Mouse (Mus musculus): ENCODE measurements around the gene Ahnak.

Ahnak gene

DNA sequence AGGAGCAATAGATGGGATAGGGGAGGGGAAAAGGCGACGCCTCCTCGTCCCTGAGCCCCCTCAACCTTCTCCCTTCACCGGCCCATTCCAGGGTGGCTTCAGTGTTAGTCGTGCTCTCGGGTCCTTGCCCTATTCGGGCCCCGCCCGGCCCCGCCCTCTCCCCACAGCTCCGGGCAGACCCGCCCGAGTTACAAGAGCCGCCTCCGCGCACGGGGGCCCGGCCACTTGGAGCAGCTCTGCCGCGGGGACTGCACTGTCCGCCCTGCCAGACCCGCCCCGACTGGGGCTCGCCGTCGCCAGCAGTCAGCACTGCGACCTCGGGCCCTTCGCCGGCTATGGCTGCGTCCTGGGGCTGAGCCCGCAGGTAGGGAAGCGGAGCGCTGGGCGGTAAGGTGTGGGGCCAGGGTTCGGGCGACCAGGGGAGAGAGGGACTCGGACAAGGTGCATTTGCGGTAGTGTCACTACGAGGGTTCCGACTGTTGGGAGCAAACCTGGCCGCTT, at the start of gene Ahnak:
Ahnak (plus strand) TSS at position 219 of the 501 bp plus-strand sequence.
- no peak for DNase-seq (ENCODE audit: low read depth, low spot score)

DNA sequence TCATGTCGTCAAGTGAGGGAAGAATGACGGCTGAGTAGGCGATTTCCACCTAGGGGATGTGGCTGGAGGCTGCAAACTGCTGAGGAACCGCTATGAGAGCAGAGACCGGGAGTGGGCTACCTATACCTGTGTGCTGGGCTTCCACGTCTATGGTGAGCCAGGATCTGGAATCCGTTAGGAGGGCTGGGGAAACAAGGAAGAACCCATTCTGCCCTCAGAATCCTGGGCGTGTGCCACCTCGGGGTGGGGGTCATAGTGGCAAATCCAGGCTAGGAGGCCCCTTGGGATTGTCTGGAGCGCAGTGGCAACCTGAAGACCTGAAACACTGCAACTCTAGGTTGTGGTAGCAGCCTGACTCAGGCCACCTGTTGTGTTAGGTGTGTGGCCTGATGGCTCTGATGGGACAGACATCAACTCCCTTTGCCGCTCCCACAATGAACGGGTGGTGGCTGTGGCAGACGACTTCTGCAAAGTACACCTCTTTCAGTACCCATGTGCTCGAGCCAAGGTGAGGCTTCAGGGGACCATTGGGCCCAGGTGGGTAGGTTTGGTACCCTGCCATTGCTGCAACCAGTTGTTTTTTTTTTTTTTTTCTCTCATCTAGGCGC, 48.5 kb upstream of the Ahnak start:
- DNase-seq (ENCODE audit: low read depth, low spot score) = no peak

DNA sequence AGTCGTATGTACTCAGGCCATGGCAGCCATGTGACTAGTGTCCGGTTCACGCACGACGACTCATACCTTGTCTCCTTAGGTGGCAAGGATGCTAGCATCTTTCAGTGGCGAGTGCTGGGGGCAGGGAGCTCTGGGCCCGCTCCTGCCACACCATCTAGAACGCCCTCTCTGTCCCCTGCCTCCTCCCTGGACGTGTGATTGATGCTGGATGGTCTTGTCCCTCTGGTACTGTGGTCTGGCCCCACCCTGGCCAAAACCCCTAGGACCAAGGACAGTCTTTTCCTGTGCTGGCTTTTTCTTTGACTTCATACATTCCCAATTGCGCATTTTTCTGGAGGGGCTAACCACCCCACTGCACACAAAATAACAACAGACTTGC, 48.0 kb upstream of the Ahnak start:
- no peak for DNase-seq (ENCODE audit: low read depth, low spot score)

DNA sequence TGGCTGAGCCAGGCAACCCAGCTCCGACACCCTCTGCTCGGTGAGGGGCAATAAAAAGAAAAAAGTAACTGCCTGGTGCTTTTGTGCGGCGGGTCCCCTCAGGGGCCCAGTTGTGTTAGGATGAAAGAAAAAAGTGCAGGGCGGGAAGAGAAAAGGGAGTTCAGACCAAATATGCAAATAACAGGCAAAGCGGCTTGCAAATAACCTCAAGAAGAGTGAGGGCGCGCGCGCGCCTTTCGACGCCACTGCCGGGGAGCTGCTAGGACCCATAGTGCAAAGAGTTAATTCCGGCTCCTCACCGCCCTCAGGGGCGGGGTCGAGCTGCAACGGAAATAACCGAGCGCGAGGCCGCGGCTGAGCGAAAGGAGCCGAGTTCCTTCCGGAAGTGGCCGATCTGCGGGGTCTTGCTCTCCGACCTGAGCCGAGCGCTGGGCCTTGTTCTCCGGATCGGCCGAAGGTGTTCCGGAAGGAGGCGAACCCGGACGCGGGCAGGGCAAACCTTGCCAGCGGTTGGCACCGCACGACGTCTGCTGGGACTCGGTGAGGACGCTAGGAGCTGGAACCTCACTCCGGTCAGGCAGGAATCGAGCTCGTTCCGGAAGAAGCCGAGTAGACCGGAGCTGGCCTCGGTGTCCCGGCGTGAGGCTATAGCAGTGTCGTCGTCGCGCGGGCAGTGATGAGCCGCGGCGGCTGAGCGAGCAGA, 47.4 kb upstream of the Ahnak start, which contains the start of gene Mta2:
Mta2 (plus strand) TSS at position 361 of the 703 bp plus-strand sequence.
- DNase-seq (ENCODE audit: low read depth, low spot score) = peak; percentile 98

DNA sequence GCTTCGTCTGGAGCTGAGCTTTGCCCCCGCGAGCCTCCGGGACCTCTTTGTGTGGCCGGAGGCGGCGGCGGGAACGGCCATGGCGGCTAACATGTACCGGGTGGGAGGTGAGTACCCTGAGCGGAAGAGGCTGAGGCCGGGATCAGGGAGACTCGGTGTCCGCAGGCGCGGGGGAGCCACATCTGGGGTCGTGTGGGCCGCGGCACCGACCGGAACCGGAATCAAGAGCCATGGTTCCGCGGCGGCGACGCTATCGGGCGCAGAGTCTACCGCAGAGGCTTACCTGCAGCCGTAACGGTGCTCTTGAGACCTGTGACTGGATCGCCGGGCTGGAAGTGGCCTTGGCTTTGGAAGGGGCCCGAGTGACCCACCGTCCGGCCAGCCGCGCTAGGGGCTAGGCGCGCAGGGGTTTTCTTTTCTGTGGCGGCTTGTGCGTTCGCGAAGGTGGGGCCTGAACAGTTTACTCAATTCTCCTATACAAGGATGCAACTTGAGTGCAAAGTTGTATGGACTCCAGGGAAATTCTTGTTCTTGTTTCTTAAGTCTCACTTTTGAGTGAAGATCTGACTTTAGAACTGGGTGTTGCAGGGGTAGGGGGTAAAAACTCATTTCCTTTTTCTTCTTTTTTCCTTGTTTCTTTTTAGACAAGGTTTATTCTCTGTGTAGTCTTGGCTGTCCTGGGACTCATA, 46.7 kb upstream of the Ahnak start:
- no peak for DNase-seq (ENCODE audit: low read depth, low spot score)

DNA sequence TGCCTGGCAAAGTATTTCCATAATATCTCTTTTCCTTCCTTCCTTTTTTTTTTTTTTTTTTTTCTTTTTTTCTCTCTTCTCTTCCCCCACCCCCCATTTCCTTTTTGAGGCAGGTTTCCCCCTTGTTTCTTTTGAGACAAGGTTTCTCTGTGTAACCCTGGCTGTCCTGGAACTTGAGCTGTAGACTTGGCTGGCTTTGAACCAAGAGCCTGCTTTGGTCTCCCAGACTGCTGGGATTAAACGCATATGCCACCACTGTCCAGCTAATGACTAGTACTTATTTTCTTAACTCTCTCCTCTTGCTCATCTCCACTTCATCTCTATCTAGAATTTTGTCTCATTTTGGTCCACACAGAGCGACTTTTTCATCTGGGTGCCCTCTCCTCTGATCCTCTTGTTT, 46.0 kb upstream of the Ahnak start:
- no peak for DNase-seq (ENCODE audit: low read depth, low spot score)

DNA sequence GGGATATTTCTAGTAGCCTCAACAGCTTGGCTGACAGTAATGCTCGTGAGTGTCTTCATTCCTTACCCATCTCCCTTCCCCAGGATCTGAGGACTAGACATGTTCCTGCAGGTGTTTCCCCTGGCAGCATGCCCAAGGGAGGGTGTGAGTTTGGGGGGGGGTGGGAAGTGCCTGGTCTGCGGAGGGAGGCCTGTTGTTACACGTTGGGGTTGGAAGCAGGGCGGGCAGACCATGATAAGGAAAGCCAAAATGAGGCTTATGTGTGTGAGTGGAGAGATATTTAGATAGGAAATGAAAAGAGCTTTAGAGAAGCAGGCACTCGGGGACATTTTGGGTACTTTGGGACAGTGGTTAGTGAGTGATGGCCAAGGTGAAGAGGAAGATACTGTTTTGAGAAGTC, 45.0 kb upstream of the Ahnak start:
- no peak for DNase-seq (ENCODE audit: low read depth, low spot score)

DNA sequence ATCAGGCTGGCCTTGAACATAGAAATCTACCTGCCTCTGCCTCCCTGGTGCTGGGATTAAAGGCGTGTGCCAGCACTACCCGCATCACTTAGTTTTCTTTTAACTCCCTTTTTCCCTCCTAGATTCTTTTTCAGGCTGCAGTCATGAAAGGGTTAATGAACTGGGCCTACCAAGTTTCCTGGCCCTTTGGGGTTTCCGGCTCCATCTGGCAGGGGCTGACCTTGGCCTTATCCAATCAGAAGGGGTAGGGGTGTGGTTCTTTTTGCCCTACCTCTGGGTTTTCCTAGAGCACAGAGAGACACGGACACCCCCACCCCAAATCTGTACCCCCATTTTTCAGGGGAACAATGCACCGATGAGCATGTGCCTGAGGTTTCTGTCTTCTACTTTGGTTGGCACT, 44.3 kb upstream of the Ahnak start:
- peak; percentile 86 for DNase-seq (ENCODE audit: low read depth, low spot score)

DNA sequence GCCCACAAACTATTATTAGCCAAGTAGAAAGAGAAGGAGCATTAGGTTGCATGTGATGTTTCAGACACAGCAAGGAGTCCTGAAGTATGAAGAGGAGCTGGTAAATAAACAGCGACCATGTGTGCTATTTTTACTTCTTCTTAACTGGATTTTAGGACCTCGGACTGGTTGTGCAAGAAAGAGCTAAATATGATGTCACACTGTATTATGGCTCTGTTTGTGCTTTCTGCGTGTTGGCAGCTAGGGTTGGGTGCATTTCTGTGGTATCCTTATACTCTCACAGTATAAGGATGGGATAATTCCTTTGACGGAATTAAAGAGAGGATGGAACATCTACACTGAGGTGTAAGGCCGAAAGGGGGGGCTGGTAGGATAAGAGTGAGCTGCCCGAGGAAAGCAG, 43.8 kb upstream of the Ahnak start:
- no peak for DNase-seq (ENCODE audit: low read depth, low spot score)

DNA sequence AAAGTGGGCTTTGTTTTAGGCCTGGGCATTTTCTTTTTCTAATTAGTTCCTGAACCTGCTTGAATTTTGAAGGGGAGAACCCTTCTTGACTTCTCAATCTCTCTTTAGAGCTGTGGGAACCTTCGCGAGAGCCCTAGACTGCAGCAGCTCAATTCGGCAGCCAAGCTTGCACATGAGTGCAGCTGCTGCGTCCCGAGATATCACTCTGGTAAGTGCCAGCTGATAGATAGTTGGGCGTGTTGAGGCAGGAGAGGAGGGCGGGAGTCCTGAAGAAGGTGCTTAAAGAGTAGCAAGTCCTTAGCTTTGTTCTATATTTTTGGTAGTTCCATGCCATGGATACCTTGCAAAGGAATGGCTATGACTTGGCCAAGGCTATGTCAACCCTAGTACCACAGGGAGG, 42.2 kb upstream of the Ahnak start:
- no peak for DNase-seq (ENCODE audit: low read depth, low spot score)

DNA sequence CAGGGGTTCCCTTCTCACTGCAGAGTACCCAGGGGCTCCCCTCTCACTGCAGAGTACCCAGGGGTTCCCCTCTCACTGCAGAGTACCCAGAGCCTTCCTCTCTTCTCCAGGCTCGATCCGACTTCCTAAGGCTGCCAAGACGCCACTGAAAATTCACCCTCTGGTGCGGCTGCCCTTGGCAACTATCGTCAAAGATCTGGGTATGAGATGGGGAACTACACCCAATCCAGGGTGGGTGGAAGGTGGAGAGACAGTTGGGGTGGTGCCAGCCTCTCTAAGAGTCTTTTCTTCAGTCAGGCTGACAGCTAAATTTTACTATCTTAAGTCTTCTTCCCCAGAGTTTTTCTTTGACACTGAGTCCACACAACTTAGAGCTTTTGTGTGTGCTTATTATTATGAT, 38.9 kb upstream of the Ahnak start:
- no peak for DNase-seq (ENCODE audit: low read depth, low spot score)

DNA sequence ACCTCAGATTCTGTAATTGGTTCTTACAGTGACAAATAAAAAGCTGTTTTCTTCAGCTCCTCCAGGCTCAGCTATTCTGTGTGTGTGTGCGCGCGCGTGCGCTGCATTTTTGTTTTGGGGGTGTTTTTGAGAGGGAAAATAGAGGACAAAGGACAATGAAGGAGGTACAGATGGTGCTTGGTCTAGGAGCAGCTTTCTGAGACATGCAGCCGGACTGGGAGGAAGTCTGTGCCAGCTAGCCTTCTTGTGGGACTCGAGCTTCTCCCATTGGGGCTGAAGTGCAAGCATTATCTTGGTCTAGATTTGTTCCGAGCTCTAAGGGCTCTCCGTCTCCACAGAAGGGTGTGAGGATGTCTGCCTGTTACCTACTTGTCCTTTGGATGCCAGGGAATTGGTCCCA, 36.8 kb upstream of the Ahnak start:
- no peak for DNase-seq (ENCODE audit: low read depth, low spot score)

DNA sequence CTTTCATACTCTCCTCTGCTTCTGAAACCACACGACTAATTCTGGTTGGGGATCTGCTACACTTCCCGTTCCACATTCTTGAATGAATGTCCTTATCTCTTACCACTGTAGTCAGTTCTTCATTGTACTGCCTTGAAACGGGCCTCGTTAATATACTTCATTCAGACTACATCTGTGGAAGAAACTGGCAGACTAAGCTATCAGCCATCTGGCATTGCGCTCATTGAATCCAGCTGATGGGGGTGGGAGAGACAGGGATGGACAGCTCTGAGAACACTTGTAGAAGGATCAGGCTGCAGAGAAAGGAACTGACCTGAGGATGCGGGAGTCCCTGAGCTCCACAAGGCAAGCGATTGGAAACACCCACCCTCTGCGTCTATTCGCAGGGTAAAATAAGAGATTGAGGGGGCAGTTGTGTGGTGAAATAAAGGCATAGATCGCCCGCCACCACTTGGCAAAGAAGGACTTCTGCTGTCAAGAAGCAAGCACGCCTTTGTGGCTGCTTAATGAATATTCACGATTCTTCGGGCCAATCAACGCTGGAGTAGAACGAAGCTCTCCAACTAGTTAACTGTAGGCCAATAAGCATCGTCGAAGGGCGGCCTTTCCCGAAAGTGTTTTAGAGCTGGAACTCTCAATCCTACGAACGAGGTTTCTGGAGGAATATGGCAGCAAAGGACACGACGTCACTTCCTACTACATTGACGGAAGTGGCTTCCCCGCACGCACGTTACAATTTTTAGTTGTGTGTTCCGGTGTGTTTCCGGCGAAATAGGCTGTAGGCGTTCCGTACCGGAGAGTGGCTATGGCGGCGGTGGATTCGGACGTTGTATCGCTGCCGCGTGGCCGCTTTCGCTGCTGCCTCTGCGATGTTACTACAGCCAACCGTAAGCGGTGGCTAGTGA, 35.7 kb upstream of the Ahnak start, which contains the start of gene Tut1:
Tut1 (plus strand) TSS at position 713 of the 905 bp plus-strand sequence.
- peak; percentile 96 for DNase-seq (ENCODE audit: low read depth, low spot score)

DNA sequence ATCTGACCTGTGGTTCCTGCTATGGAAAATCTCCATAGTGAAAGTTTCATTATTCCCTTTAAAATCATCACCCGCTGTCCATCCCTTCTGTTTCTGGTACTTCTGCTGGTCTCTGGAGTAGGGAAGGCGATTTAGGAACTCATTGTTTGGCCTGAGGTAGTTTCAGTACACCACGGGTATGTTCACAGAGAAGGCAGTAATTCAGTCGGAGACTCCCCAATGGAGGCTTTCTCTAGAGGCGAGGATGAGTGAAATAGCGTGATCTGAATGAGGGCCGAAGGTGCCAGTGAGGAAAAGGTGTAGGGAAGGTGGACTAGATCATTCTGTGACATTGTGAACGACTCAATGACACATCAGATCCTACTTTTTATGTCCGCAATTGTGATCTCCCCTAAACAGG, 34.9 kb upstream of the Ahnak start:
- DNase-seq (ENCODE audit: low read depth, low spot score) = no peak

DNA sequence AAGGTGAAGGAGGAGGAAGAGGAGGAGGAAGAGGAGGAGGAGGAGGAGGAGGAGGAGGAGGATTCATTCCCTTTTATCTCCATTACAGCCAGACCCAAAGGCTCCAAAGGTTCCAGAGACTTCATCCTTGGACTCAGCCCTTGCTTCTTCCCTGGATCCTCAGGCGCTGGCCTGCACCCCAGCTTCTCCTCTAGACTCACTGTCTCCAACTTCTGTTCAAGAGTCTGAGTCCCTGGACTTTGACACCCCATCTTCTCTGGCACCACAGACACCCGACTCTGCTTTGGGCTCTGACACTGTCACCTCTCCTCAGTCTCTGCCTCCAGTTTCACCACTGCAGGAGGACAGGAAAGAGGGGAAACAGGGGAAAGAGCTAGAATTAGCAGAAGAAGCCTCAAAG, 26.8 kb upstream of the Ahnak start:
- no peak for DNase-seq (ENCODE audit: low read depth, low spot score)

DNA sequence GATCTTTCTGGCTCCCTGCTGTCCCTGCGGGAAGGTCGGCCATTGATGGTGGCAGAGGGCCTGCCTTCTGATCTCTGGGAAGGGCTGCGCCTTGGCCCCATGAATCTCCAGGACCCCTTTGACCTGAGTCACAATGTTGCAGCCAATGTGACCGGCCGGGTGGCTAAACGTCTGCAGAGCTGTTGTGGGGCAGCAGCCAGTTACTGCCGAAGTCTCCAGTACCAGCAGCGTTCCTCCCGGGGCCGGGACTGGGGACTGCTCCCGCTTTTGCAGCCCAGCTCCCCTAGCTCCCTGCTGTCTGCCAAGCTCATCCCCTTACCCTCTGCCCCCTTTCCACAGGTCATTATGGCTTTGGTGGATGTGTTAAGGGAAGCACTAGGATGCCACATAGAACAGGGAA, 24.0 kb upstream of the Ahnak start:
- DNase-seq (ENCODE audit: low read depth, low spot score) = no peak

DNA sequence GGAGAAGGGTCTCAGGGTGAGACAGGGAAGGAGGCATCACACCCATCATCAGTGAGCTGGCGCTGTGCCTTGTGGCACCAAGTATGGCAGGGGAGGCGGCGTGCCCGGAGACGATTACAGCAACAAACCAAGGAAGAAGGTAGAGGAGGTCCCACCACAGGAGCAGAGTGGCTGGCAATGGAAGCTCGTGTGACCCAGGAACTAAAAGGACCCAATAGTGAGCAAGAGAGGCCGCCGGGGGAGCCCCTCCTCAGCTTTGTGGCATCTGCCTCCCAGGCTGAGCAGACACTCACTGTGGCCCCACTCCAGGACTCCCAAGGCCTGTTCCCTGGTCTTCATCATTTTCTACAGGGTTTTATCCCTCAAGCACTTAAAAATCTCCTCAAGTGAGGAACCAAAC, 23.3 kb upstream of the Ahnak start:
- DNase-seq (ENCODE audit: low read depth, low spot score) = no peak

DNA sequence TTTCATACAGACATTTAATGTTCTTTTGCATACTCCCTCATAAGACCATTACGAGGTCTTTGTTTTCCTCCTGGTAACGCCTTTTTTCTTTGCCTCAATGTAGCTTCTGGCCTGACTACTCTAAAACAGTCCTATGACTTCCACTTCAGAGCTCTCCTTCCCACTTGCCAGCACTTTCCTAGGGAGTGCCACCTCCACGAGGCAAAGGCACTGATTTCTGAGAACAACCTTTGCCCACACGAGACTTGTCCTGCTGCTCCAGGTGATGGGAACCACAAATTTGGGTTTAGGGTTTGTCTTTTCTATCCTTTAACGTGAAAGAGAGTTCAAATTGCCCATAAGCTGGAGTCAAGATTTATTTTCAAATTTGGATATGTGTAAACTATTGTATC, 22.9 kb upstream of the Ahnak start:
- no peak for DNase-seq (ENCODE audit: low read depth, low spot score)

DNA sequence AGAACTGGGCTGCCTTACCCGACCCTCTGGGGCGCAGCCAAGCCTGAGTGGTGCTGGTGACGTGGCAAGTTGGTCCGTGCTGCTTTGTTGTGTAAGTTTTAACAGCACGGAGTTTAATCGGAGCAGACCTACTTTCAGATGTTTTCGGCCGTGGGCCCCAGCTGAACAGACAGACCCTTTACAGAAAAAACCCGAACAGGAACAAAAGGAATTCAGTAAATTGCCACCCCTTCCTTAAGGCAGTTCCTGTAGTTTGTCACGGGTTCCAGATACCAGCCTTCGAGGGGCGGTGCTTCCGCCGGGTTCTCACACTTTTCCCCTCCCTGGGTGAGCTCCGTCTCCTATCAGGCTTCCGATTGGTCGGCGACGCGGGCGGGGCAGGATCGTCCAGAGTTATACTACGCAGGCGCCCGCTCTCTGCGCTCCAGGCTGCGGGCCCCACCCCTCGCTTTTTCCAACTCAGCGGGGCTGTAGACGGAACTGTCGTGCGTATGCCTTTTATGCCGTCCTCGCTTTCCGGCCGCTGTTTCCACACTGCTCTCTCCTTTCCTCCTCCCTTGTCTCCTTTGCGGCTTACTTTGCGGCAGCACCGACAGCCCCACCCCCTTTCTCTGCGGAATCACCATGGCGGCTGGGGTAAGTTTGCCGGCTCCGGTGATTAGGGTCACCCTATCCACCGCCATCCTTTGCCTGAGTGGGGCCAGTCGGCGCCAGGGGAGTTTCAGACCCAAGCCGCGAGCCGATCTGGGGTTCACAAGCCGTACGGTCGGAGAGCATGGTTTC, 22.3 kb upstream of the Ahnak start, which contains the start of gene Eef1g:
Eef1g (plus strand) TSS at position 452 of the 783 bp plus-strand sequence.
- peak; percentile 99 for DNase-seq (ENCODE audit: low read depth, low spot score)

DNA sequence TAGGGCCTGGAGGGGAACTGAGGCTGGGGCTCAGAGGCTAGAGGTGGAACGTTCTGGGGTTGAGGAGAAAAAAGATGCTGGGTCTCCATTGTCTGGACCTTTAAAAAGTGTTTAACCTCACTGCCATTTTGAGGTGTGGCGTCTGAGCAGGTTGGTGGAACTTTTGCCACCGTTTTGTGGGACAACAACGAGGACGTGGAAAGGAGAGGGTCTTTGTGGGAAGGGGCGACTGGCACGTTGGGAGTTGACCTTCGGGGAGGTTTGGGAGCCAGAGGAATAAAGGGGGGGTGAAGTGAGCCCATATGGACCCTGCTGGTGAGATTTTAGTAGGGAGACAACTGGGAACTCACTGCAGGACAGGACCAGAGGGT, 21.7 kb upstream of the Ahnak start:
- DNase-seq (ENCODE audit: low read depth, low spot score) = no peak

DNA sequence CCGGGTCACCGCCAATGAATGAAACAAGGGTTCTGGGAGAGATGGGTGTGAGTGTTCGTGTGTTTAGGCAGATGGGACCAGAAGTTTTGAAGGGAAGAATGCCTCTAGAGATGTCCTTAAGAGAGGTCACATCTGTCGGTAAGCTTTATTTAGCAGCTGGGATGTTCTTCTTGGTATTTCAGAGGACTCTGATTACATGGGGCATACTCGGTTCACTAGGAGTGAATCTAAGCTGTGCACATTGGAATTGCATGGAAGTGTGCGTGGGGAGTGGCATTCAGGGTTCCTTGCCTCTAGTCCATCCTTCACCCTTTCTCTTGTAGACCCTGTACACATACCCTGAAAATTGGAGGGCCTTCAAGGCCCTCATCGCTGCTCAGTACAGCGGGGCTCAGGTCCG, 21.2 kb upstream of the Ahnak start:
- no peak for DNase-seq (ENCODE audit: low read depth, low spot score)

All from mesoderm, embryonic 11.5 days (tissue).